Mouse (Mus musculus) olfactory bulb, adult 2 months (tissue): ENCODE results near the gene Ntm.

ENCODE experiments used
- CTCF ChIP-seq: fragments of 200-500 bp; IDR thresholded peaks from 2 replicates; pipeline ENCODE4 v1.5.1; 2012; ENCODE audit warnings: low read depth, mild to moderate bottlenecking, low read length, moderate library complexity; ENCODE audit not compliant: insufficient read depth
- POLR2A ChIP-seq: fragments of 200-500 bp; IDR thresholded peaks from 2 replicates; pipeline ENCODE4 v1.6.1; 2012; ENCODE audit warnings: mild to moderate bottlenecking, low read depth, low read length, moderate library complexity; ENCODE audit not compliant: insufficient read depth

DNA sequence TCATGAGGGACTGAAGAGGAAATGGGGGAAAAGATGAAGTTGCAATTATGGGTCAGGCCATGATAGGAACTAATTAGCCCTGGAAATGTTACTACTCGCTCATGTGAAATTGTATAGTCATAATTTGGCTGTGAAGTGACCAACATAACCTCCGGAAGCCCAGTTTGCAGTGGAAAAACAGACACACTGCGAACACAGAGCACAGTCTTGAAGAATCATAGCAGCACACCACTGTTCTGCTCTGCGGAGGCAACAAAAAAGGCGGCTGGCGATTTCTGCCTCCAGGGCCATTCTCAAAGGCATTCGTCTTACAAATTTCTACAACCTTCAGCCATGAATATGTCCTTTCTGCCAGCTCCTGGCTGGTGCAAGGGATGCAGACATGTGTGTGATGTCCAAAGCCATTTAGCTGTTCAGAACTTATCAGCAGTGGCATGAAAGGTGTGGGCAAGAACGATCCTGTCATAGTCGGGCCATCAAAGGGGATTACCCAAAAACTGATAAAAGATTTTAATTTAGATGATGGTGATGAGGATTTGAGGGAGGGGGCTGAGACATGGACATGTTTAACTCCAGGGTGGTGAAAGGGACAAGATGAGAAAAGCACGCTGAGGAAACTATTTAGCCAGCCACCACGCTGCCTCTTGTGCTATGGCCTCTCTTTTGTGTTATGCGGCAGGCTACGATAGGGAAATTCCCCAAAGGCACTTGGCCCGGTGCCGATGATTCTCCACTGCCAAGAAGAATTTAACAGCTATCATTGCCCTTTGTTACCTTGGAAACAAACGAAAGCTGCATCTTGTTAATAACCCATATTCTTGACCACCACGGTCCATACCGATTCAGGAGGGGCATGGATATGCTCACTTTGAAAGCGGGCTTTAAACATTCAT, 235.2 kb downstream of the Ntm start:
- TF ChIP-seq POLR2A (no peak), CTCF (no peak)
